Mouse (Mus musculus) spleen, adult 2 months (tissue): Measurements from ENCODE around the gene Kdelr3.

Source experiments
- CTCF ChIP-seq: fragments of 200-500 bp; IDR thresholded peaks from 2 replicates; pipeline ENCODE4 v1.5.1; 2011; ENCODE audit warnings: mild to moderate bottlenecking, inconsistent platforms; ENCODE audit not compliant: insufficient read depth, insufficient read length, insufficient replicate concordance; ENCODE audit errors: extremely low read depth
- POLR2A ChIP-seq: fragments of 200-500 bp; IDR thresholded peaks from 2 replicates; pipeline ENCODE4 v1.6.1; 2011; ENCODE audit warnings: low read depth, low read length, inconsistent platforms

DNA sequence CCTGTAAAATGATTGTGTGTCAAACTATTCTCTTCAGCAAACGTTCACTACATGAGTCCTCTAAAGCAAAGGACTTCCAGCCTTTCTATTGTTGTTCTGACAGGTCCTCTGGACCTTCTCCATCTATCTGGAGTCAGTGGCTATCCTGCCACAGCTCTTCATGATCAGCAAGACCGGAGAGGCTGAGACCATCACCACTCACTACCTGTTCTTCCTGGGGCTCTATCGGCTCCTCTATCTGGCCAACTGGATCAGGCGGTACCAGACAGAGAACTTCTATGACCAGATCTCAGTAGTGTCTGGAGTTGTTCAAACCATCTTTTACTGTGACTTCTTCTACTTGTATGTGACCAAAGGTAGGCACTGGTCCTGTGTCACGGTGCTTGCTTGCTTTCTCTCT is 9.4 kb downstream of the Kdelr3 start:
- TF ChIP-seq POLR2A = no peak
- TF ChIP-seq CTCF = no peak
